Mouse (Mus musculus) megakaryocyte-erythroid progenitor cell, adult 5-6 weeks (primary cell): ENCODE measurements around the gene Dchs2. TPM values are rescaled to one million over a fixed set of nuclear protein-coding genes. Genes with fewer than 3 reads are reported as not detected.

Experiments
- ATAC-seq: replicated peaks from 2 replicates; pipeline ENCODE4 v1.8.0; 2016; ENCODE audit warnings: mild to moderate bottlenecking, inconsistent platforms; ENCODE audit not compliant: severe bottlenecking, poor library complexity, low FRiP score, low TSS enrichment
- total RNA-seq, 2 experiments: library from RNA; stranded (forward) in 1 of 2; stranded (reverse) in 1 of 2; fragments of 200-1000, 215-1000 nt in 1 of 2; fragments of >200 nt in 1 of 2; fragmentation: Nextera tagmentation in 1 of 2; gene quantifications; 2 replicates each; pipeline ENCODE4 v1.2.3; 2014 to 2017

The Dchs2 gene
- total RNA-seq, 2 experiments from 2014 or later = not detected

DNA sequence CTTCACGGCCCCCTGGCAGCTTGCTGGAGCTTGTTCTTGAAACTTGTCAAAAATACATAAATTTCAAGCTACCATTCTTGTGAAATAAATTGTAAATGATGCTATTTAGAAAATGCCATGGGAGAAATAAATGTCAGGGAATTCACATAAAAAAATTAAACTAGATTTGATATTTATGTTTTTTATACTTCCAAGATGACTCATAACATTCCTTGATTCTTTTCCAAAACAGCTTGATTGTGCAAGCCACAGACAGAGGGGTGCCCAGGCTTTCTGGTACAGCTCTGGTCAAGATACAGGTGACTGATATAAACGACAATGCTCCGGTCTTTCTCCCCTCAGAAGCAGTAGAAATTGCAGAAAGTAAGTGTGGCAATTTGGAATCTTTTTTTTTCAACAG lies 218.2 kb downstream of the Dchs2 start:
- no peak for ATAC-seq

DNA sequence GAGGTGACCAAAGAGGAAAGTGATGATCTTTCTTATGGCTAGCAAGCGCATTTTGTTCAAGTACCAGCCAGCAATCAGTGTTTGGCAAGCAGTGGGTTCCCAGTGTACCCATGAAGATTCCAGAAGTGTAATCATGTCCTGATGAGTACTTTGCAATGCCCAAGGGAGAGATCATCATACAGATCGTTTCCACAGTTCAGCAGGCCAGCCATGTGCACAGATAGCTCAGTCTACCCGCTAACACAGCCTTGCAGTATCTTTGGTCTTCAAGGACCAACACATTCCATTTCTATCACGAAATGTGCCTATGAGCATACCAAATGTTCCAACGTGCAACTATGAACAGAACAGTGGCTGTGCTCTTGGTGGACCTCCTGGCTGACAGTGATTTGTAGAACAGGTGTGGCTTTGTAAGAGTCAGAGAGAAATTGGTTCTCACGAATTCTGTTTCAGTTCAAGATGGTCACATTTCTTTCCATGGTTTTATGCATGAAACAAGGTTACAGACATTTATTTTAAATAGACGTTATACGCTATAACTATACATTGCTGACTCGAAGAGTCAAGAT lies 240.8 kb downstream of the Dchs2 start:
- ATAC-seq = no peak

DNA sequence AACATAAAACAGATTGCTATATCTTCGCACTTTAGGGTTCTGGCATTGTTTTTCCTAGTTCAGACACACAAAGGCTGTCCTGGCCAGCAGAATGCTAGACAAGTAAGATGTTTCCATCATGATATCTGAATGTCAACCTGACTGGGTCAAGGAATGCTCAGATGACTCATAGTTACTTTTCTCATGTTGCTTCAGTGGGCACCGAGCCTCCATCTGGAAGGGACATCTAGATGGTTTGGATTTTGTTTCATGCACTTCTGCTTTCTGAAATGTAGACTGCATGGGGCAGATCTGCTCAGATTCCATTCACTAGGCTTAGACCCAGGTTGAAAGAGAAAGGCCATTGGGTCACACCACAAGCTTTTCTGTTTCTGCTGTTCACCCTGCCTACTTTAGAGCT lies 242.1 kb downstream of the Dchs2 start:
- ATAC-seq = no peak

DNA sequence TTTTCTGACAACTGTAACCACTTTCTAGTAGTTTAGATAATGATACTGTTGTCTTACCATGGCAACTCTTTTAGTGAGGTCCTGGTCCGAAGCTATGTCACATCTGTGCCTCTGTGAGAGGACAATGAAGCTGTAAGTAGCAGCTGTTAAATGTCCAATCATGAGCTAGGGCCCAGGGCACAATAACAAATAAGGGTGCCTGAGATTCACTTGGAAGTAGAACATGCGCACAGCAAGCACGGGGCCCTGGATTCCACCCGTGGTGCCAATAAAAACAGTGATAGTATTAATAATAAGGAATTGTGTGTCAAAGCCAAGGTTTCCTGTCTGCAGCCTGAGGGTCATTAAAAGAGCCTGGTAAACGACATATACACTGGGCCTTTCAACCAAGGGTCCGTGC lies 246.6 kb downstream of the Dchs2 start:
- no peak for ATAC-seq

DNA sequence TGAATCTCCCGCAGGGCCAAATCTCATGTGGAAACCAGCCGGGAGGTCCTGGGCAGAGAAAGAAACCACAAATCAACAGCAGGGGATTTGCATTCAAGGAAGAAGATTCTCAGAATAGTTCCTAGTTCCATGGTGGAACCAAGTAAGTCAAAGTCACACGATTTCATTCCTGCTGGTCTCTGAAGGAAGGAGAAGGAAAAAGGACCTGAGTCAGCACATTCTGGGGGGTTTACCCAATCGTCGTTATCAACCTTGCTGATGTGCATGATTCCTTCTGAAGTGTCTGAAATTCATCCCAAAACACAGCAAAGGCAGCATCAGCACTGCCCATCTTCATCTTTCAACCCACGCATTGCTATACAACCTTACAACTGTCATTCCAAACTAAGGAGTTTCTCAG lies 249.1 kb downstream of the Dchs2 start:
- no peak for ATAC-seq

Other genes with a start within 250 kb of the Dchs2 start
- not detected in 2 replicates for gene Lrat, start 224.0 kb upstream of the Dchs2 start, total RNA-seq (2014; fragmentation: Nextera tagmentation)
- gene Lrat, start 224.0 kb upstream of the Dchs2 start, total RNA-seq (2017) = not detected in 2 replicates
- gene Fgg, start 120.2 kb upstream of the Dchs2 start, total RNA-seq (2014; fragmentation: Nextera tagmentation) = not detected in 2 replicates
- gene Fgg, start 120.2 kb upstream of the Dchs2 start, total RNA-seq (2017) = not detected in 2 replicates
- not detected in 2 replicates for gene Fga, start 101.9 kb upstream of the Dchs2 start, total RNA-seq (2014; fragmentation: Nextera tagmentation)
- not detected in 2 replicates for gene Fga, start 101.9 kb upstream of the Dchs2 start, total RNA-seq (2017)
- gene Fgb, start 78.1 kb upstream of the Dchs2 start, total RNA-seq (2014; fragmentation: Nextera tagmentation) = not detected in 2 replicates
- not detected in 2 replicates for gene Fgb, start 78.1 kb upstream of the Dchs2 start, total RNA-seq (2017)
- 66.7 and 68.1 TPM in 2 replicates for gene Plrg1, start 72.4 kb upstream of the Dchs2 start, total RNA-seq (2014; fragmentation: Nextera tagmentation)
- gene Plrg1, start 72.4 kb upstream of the Dchs2 start, total RNA-seq (2017) = 85.2 and 117 TPM in 2 replicates